7 mouse cellular contexts compared by ENCODE assay signal in the genomic region with DNA sequence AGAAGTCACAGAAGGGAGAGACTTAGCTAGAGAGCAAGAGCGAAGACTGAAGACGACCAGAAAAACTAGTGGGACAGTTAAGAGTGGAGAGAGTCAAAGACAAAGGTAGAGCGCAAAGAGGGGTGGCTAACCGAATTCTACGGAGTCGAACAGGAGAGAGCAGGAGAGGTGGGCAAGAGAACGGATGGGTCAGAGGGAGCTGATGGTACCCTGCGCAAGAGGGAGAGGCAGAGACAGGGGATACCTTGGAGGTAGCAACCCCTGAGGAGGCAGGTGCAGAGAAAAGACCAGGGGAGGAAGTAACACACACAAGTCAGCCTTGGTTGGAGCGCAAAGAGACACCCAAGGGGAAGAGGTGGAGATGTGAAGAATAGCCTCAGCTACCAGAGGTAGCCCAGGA. TPM values are rescaled to one million over a fixed set of nuclear protein-coding genes. Genes with fewer than 3 reads are reported as not detected.
A peak's percentile ranks its signal among the peaks of the same experiment; 100 is the strongest.
DNase-seq lines count a peak whose midpoint lies in the region; ATAC-seq and TF ChIP-seq lines count a peak whose summit lies in the region.

No protein-coding gene starts in this region.

- intact Hi-C loops in gastrocnemius, postnatal 36 days (cut with DNase I) = no loop called here

- peak overlapping the region; percentile 81 for H3K9ac ChIP-seq in forebrain, embryonic 15.5 days (replicated peaks)
- no peak overlapping the region for H3K9ac ChIP-seq in liver, embryonic 13.5 days

- H3K4me3 ChIP-seq in testis, adult 2 months (ENCODE audit: control insufficient read depth, low read depth, low read length) = peak overlapping the region; percentile 70
- peak overlapping the region; percentile 68 for H3K4me3 ChIP-seq in forebrain, embryonic 15.5 days
- H3K4me3 ChIP-seq in liver, embryonic 13.5 days (replicated peaks) = peak overlapping the region; percentile 64

- WGBS in forebrain, embryonic 15.5 days = under 1% methylated on average over 9 of the region's 9 CpGs
- 6% methylated on average over 9 of the region's 9 CpGs for WGBS in liver, embryonic 13.5 days (ENCODE audit: insufficient replicate concordance)

- no peaks in the 10 kb centered on the region for H3K36me3 ChIP-seq in testis, adult 2 months (ENCODE audit: control insufficient read depth, insufficient read depth, low read length)
- H3K36me3 ChIP-seq in forebrain, embryonic 15.5 days = peaks cover 5% of the 10 kb centered on the region; the same call in 1 of the 2 replicates
- no peaks in the 10 kb centered on the region for H3K36me3 ChIP-seq in liver, embryonic 13.5 days

- no peak for TF ChIP-seq CTCF in testis, adult 2 months (IDR thresholded peaks at IDR 0.05; ENCODE audit: control insufficient read depth, insufficient read depth, insufficient replicate concordance, low read depth, low read length)

- peaks cover 30% of the 10 kb centered on the region for H3K4me1 ChIP-seq in testis, adult 2 months (ENCODE audit: control insufficient read depth, insufficient read depth, low read length)
- peaks cover 55% of the 10 kb centered on the region for H3K4me1 ChIP-seq in forebrain, embryonic 15.5 days
- peaks cover 32% of the 10 kb centered on the region for H3K4me1 ChIP-seq in liver, embryonic 13.5 days (replicated peaks)

- no peak for DNase-seq in testis, postnatal 14 days (ENCODE audit: low spot score)
- DNase-seq in liver, embryonic 13.5 days = no peak
- peak; percentile 37 for DNase-seq in thymus, postnatal 4 days
- DNase-seq in gastrocnemius, postnatal 36 days = no peak
- no peak for DNase-seq in adrenal gland, adult 8-10 months

- H3K27ac ChIP-seq in testis, adult 2 months (ENCODE audit: control insufficient read depth, insufficient read depth, low read depth, low read length) = no peak overlapping the region
- H3K27ac ChIP-seq in forebrain, embryonic 15.5 days (replicated peaks) = peak overlapping the region; percentile 97
- no peak overlapping the region for H3K27ac ChIP-seq in liver, embryonic 13.5 days

- H3K4me2 ChIP-seq in forebrain, embryonic 15.5 days (replicated peaks) = peak overlapping the region; percentile 90
- H3K4me2 ChIP-seq in liver, embryonic 13.5 days = peak overlapping the region; percentile 82

- no peaks in the 10 kb centered on the region for H3K27me3 ChIP-seq in testis, adult 2 months (ENCODE audit: control insufficient read depth, insufficient read depth, low read length)
- H3K27me3 ChIP-seq in forebrain, embryonic 15.5 days = 0 out of 2 replicates have a peak, but pooled peaks cover 6% of the 10 kb centered on the region
- H3K27me3 ChIP-seq in liver, embryonic 13.5 days = peaks cover 96% of the 10 kb centered on the region

- peak; percentile 12; the same call in 1 of the 2 replicates for ATAC-seq in forebrain, embryonic 15.5 days (replicated peaks)
- no peak for ATAC-seq in liver, embryonic 13.5 days (ENCODE audit: low read depth)

- TF ChIP-seq POLR2A in testis, adult 2 months (IDR thresholded peaks at IDR 0.05; ENCODE audit: control insufficient read depth, low read depth, low read length) = no peak

- no peaks in the 10 kb centered on the region for H3K9me3 ChIP-seq in forebrain, embryonic 15.5 days
- no peaks in the 10 kb centered on the region for H3K9me3 ChIP-seq in liver, embryonic 13.5 days (replicated peaks)

RNA-seq across cellular contexts. Expression of a gene that starts 0.7 kb away (rescaled TPM):
- 0.82 and 0.93 TPM in 2 replicates for polyA plus RNA-seq in testis, adult 2 months (2012; rRNA removed)
- 7.5 and 8.7 TPM in 2 replicates for polyA plus RNA-seq in forebrain, embryonic 15.5 days (2015; fragmentation: Nextera tagmentation; extraction: Ambion mirVana)
- polyA plus RNA-seq in liver, embryonic 13.5 days (2015; fragmentation: Nextera tagmentation; extraction: Ambion mirVana) = 0.43 and 0.66 TPM in 2 replicates
- 1 to 10 TPM; 2.8 to 5.8 TPM for total RNA-seq in gastrocnemius, postnatal 36 days (2021)
- total RNA-seq in adrenal gland, adult 8-10 months (2022) = 1 to 10 TPM; 2.0 to 2.9 (median 2.3) TPM

RNA-seq across cellular contexts. Expression of a gene that starts 8.5 kb away (rescaled TPM):
- 28.8 and 30.9 TPM in 2 replicates for polyA plus RNA-seq in testis, adult 2 months (2012; rRNA removed)
- 125 and 142 TPM in 2 replicates for polyA plus RNA-seq in forebrain, embryonic 15.5 days (2015; fragmentation: Nextera tagmentation; extraction: Ambion mirVana)
- 118 and 119 TPM in 2 replicates for polyA plus RNA-seq in liver, embryonic 13.5 days (2015; fragmentation: Nextera tagmentation; extraction: Ambion mirVana)
- 100 to 1,000 TPM in 1 of 2 experiments, 10 to 100 TPM in 1; 94.8 to 103 TPM for total RNA-seq in gastrocnemius, postnatal 36 days (2021)
- total RNA-seq in adrenal gland, adult 8-10 months (2022) = 100 to 1,000 TPM; 313 to 472 (median 396) TPM

RNA-seq across cellular contexts. Expression of a gene that starts 30.4 kb away (rescaled TPM):
- polyA plus RNA-seq in testis, adult 2 months (2012; rRNA removed) = 7.5 and 8.9 TPM in 2 replicates
- polyA plus RNA-seq in forebrain, embryonic 15.5 days (2015; fragmentation: Nextera tagmentation; extraction: Ambion mirVana) = 11.7 and 12.6 TPM in 2 replicates
- polyA plus RNA-seq in liver, embryonic 13.5 days (2015; fragmentation: Nextera tagmentation; extraction: Ambion mirVana) = 10.5 and 10.6 TPM in 2 replicates
- 1 to 10 TPM; 3.5 to 4.1 TPM for total RNA-seq in gastrocnemius, postnatal 36 days (2021)
- 10 to 100 TPM in 3 of 4 experiments, 1 to 10 TPM in 1; 9.5 to 23.2 (median 15.7) TPM for total RNA-seq in adrenal gland, adult 8-10 months (2022)

RNA-seq across cellular contexts. Expression of a gene that starts 31.6 kb away (rescaled TPM):
- polyA plus RNA-seq in testis, adult 2 months (2012; rRNA removed) = 97.9 and 108 TPM in 2 replicates
- 230 and 251 TPM in 2 replicates for polyA plus RNA-seq in forebrain, embryonic 15.5 days (2015; fragmentation: Nextera tagmentation; extraction: Ambion mirVana)
- polyA plus RNA-seq in liver, embryonic 13.5 days (2015; fragmentation: Nextera tagmentation; extraction: Ambion mirVana) = 81.9 and 87.1 TPM in 2 replicates
- total RNA-seq in gastrocnemius, postnatal 36 days (2021) = 100 to 1,000 TPM; 146 to 165 TPM
- total RNA-seq in adrenal gland, adult 8-10 months (2022) = 100 to 1,000 TPM; 137 to 192 (median 168) TPM

RNA-seq across cellular contexts. Expression of a gene that starts 41.4 kb away (rescaled TPM):
- polyA plus RNA-seq in testis, adult 2 months (2012; rRNA removed) = 19.0 and 19.1 TPM in 2 replicates
- 2.1 TPM in 2 replicates for polyA plus RNA-seq in forebrain, embryonic 15.5 days (2015; fragmentation: Nextera tagmentation; extraction: Ambion mirVana)
- polyA plus RNA-seq in liver, embryonic 13.5 days (2015; fragmentation: Nextera tagmentation; extraction: Ambion mirVana) = 0.12 and 0.41 TPM in 2 replicates
- 10 to 100 TPM; 47.9 to 60.1 TPM for total RNA-seq in gastrocnemius, postnatal 36 days (2021)
- 10 to 100 TPM in 2 of 4 experiments, 1 to 10 TPM in 2; 9.6 to 27.4 (median 11.8) TPM for total RNA-seq in adrenal gland, adult 8-10 months (2022)
